Mouse (Mus musculus) induced T-regulatory cell, adult 2 months (primary cell): ENCODE measurements around the gene Camsap1.

Experiments
- DNase-seq: peaks from one replicate; pipeline ENCODE4 v3.0.0-alpha.2; 2012; ENCODE audit warnings: low read depth

The Camsap1 gene

GRCm38 (mm10) chr2:25884756-25885155 is 98.3 kb downstream of the Camsap1 start:
- no peak for DNase-seq

GRCm38 (mm10) chr2:25882276-25882675 is 100.8 kb downstream of the Camsap1 start:
- no peak for DNase-seq

GRCm38 (mm10) chr2:25879061-25879460 is 104.0 kb downstream of the Camsap1 start:
- DNase-seq: no peak

GRCm38 (mm10) chr2:25878516-25878915 is 104.6 kb downstream of the Camsap1 start:
- DNase-seq: no peak

GRCm38 (mm10) chr2:25877736-25878268 is 105.3 kb downstream of the Camsap1 start:
- no peak for DNase-seq

GRCm38 (mm10) chr2:25877250-25877735 is 105.8 kb downstream of the Camsap1 start:
- DNase-seq: no peak
